Mouse (Mus musculus): ENCODE measurements around the gene Tmem191c.

The Tmem191c gene

DNA sequence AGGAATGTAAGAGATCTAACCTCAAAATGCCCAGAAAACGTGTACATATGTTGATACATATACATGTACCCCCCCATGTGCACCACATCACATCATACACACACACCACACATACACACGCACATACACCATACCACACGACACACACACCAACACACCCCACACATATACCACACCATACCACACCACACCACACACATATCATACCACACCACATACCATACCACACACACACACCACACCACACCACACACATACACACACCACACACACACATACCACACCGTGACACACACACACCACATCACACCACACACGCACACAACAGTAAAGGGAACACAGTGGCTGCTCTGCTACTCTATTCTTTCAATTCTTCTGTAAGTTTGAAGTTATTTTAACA is 56.0 kb downstream of the Tmem191c start:
- DNase-seq = no peak

Data from thymus, adult 18-20 months (tissue).